Mouse (Mus musculus) embryonic facial prominence, embryonic 10.5 days (tissue): ENCODE measurements around the gene Nhlrc2. TPM values are rescaled to one million over a fixed set of nuclear protein-coding genes. Genes with fewer than 3 reads are reported as not detected.

Experiments
- DNase-seq: peaks from one replicate; pipeline ENCODE4 v3.0.0-alpha.2; 2017; ENCODE audit warnings: low spot score
- H3K27ac ChIP-seq: fragments of 300-500 bp; sonication (generic); replicated peaks from 2 replicates; pipeline ENCODE4 v1.5.1; 2016; ENCODE audit warnings: mild to moderate bottlenecking
- H3K27me3 ChIP-seq: fragments of 300-500 bp; sonication (generic); replicated peaks from 2 replicates; pipeline ENCODE4 v1.6.1; 2016; ENCODE audit warnings: low read depth, mild to moderate bottlenecking; ENCODE audit not compliant: poor library complexity, severe bottlenecking
- H3K36me3 ChIP-seq: fragments of 300-500 bp; sonication (generic); replicated peaks from 2 replicates; pipeline ENCODE4 v1.6.1; 2016; ENCODE audit warnings: mild to moderate bottlenecking, moderate library complexity
- H3K4me1 ChIP-seq: fragments of 300-500 bp; sonication (generic); 2 replicates; pipeline ENCODE4 v1.6.1; 2016
- H3K4me3 ChIP-seq: fragments of 300-500 bp; sonication (generic); 2 replicates; pipeline ENCODE4 v1.5.1; 2016; ENCODE audit warnings: mild to moderate bottlenecking, moderate library complexity
- H3K9me3 ChIP-seq: fragments of 300-500 bp; sonication (generic); 2 replicates; pipeline ENCODE4 v1.6.1; 2016; ENCODE audit warnings: mild to moderate bottlenecking
- WGBS: fragments of 180-500 bp; shearing (Covaris S2); methylation state at CpG from one replicate; pipeline ENCODE4 v1.1.7; 2016; 5-methylcytosine and 5-hydroxymethylcytosine counted together
- polyA plus RNA-seq: library from polyadenylated mRNA; unstranded; fragments of >200 nt; fragmentation: Nextera tagmentation; extraction: Ambion mirVana; gene quantifications from 2 replicates; pipeline ENCODE4 v1.2.1, GENCODE M21; 2016

Gene Nhlrc2
- polyA plus RNA-seq, 1 experiment from 2014 or later = 17.2 TPM

GRCm38 (mm10) chr19:56571234-56571633 is 23.2 kb downstream of the Nhlrc2 start:
- Histone ChIP-seq H3K27ac (no peak overlapping the region), H3K4me3 (no peak overlapping the region), H3K27me3 (no peaks in the 10 kb centered on the region), H3K4me1 (no peaks in the 10 kb centered on the region), H3K36me3 (peaks cover 50% of the 10 kb centered on the region), H3K9me3 (no peaks in the 10 kb centered on the region)
- 92% methylated on average over 2 of the region's 2 CpGs for WGBS
- DNase-seq = no peak

GRCm38 (mm10) chr19:56571913-56572312 is 23.9 kb downstream of the Nhlrc2 start:
- 94% methylated on average over 5 of the region's 5 CpGs for WGBS

GRCm38 (mm10) chr19:56573184-56573583 is 25.1 kb downstream of the Nhlrc2 start:
- H3K9me3 ChIP-seq = no peaks in the 10 kb centered on the region
- H3K36me3 ChIP-seq = peaks cover 61% of the 10 kb centered on the region
- no peak overlapping the region for H3K27ac ChIP-seq
- H3K27me3 ChIP-seq = no peaks in the 10 kb centered on the region
- WGBS = 96% methylated on average over 6 of the region's 6 CpGs
- H3K4me3 ChIP-seq = no peak overlapping the region
- DNase-seq = no peak
- no peaks in the 10 kb centered on the region for H3K4me1 ChIP-seq

More at GRCm38 (mm10) chr19:56571913-56572312, 23.9 kb downstream of the Nhlrc2 start:
- Histone ChIP-seq H3K4me3 (no peak overlapping the region), H3K4me1 (no peaks in the 10 kb centered on the region), H3K9me3 (no peaks in the 10 kb centered on the region), H3K36me3 (peaks cover 54% of the 10 kb centered on the region), H3K27ac (no peak overlapping the region), H3K27me3 (no peaks in the 10 kb centered on the region)
- no peak for DNase-seq

- H3K36me3 ChIP-seq = peaks cover 73% of the 10 kb centered on the region
- no peak for DNase-seq
Measured at GRCm38 (mm10) chr19:56577801-56578200, 29.7 kb downstream of the Nhlrc2 start.

GRCm38 (mm10) chr19:56581981-56582380 is 33.9 kb downstream of the Nhlrc2 start:
- Histone ChIP-seq H3K4me1 (no peaks in the 10 kb centered on the region), H3K9me3 (no peaks in the 10 kb centered on the region), H3K27me3 (no peaks in the 10 kb centered on the region), H3K27ac (no peak overlapping the region), H3K36me3 (peaks cover 85% of the 10 kb centered on the region), H3K4me3 (no peak overlapping the region)
- WGBS = 90% methylated on average over 5 of the region's 5 CpGs
- DNase-seq = no peak

More at GRCm38 (mm10) chr19:56577801-56578200, 29.7 kb downstream of the Nhlrc2 start:
- no peaks in the 10 kb centered on the region for H3K27me3 ChIP-seq
- no peaks in the 10 kb centered on the region for H3K9me3 ChIP-seq
- H3K4me1 ChIP-seq = no peaks in the 10 kb centered on the region
- no peak overlapping the region for H3K27ac ChIP-seq
- WGBS = 81% methylated on average over 1 of the region's 1 CpGs
- H3K4me3 ChIP-seq = no peak overlapping the region

- DNase-seq = no peak
- WGBS = 75% methylated on average over 5 of the region's 5 CpGs
- Histone ChIP-seq H3K27me3 (no peaks in the 10 kb centered on the region), H3K4me1 (no peaks in the 10 kb centered on the region), H3K27ac (no peak overlapping the region), H3K4me3 (no peak overlapping the region), H3K9me3 (no peaks in the 10 kb centered on the region), H3K36me3 (peaks cover 88% of the 10 kb centered on the region)
Measured at GRCm38 (mm10) chr19:56583785-56584184, 35.7 kb downstream of the Nhlrc2 start.

GRCm38 (mm10) chr19:56584288-56584687 is 36.2 kb downstream of the Nhlrc2 start:
- no peak for DNase-seq
- Histone ChIP-seq H3K4me3 (no peak overlapping the region), H3K36me3 (peaks cover 90% of the 10 kb centered on the region), H3K27me3 (no peaks in the 10 kb centered on the region), H3K27ac (no peak overlapping the region), H3K9me3 (no peaks in the 10 kb centered on the region), H3K4me1 (no peaks in the 10 kb centered on the region)
- 89% methylated on average over 3 of the region's 3 CpGs for WGBS

- peaks cover 92% of the 10 kb centered on the region for H3K36me3 ChIP-seq
- no peak overlapping the region for H3K27ac ChIP-seq
- WGBS = 89% methylated on average over 8 of the region's 8 CpGs
Measured at GRCm38 (mm10) chr19:56586320-56586719, 38.3 kb downstream of the Nhlrc2 start.

GRCm38 (mm10) chr19:56588205-56588626 is 40.2 kb downstream of the Nhlrc2 start:
- H3K36me3 ChIP-seq = peaks cover 92% of the 10 kb centered on the region

More at GRCm38 (mm10) chr19:56586320-56586719, 38.3 kb downstream of the Nhlrc2 start:
- no peak overlapping the region for H3K4me3 ChIP-seq
- H3K9me3 ChIP-seq = no peaks in the 10 kb centered on the region
- DNase-seq = no peak
- H3K27me3 ChIP-seq = no peaks in the 10 kb centered on the region
- no peaks in the 10 kb centered on the region for H3K4me1 ChIP-seq

GRCm38 (mm10) chr19:56589008-56589407 is 40.9 kb downstream of the Nhlrc2 start:
- 91% methylated on average over 6 of the region's 6 CpGs for WGBS
- Histone ChIP-seq H3K36me3 (peaks cover 92% of the 10 kb centered on the region), H3K27me3 (no peaks in the 10 kb centered on the region), H3K4me1 (no peaks in the 10 kb centered on the region), H3K27ac (no peak overlapping the region), H3K9me3 (no peaks in the 10 kb centered on the region), H3K4me3 (no peak overlapping the region)
- no peak for DNase-seq

More at GRCm38 (mm10) chr19:56588205-56588626, 40.2 kb downstream of the Nhlrc2 start:
- Histone ChIP-seq H3K27ac (no peak overlapping the region), H3K9me3 (no peaks in the 10 kb centered on the region), H3K4me3 (no peak overlapping the region), H3K27me3 (no peaks in the 10 kb centered on the region), H3K4me1 (no peaks in the 10 kb centered on the region)
- DNase-seq = no peak
- 90% methylated on average over 6 of the region's 6 CpGs for WGBS

- no peaks in the 10 kb centered on the region for H3K27me3 ChIP-seq
- H3K4me3 ChIP-seq = no peak overlapping the region
- WGBS = 96% methylated on average over 5 of the region's 5 CpGs
- H3K9me3 ChIP-seq = no peaks in the 10 kb centered on the region
- H3K4me1 ChIP-seq = no peaks in the 10 kb centered on the region
- no peak overlapping the region for H3K27ac ChIP-seq
- no peak for DNase-seq
- peaks cover 93% of the 10 kb centered on the region for H3K36me3 ChIP-seq
Measured at GRCm38 (mm10) chr19:56589455-56589854, 41.4 kb downstream of the Nhlrc2 start.

GRCm38 (mm10) chr19:56590250-56590649 is 42.2 kb downstream of the Nhlrc2 start:
- H3K4me3 ChIP-seq = no peak overlapping the region
- WGBS = 93% methylated on average over 3 of the region's 3 CpGs
- DNase-seq = no peak
- no peaks in the 10 kb centered on the region for H3K4me1 ChIP-seq
- no peaks in the 10 kb centered on the region for H3K9me3 ChIP-seq
- no peak overlapping the region for H3K27ac ChIP-seq
- H3K36me3 ChIP-seq = peaks cover 96% of the 10 kb centered on the region
- no peaks in the 10 kb centered on the region for H3K27me3 ChIP-seq

- Histone ChIP-seq H3K4me3 (no peak overlapping the region), H3K27me3 (no peaks in the 10 kb centered on the region), H3K27ac (no peak overlapping the region), H3K9me3 (no peaks in the 10 kb centered on the region), H3K36me3 (peaks cover 97% of the 10 kb centered on the region), H3K4me1 (no peaks in the 10 kb centered on the region)
- WGBS = 94% methylated on average over 9 of the region's 9 CpGs
- no peak for DNase-seq
Measured at GRCm38 (mm10) chr19:56592472-56592871, 44.4 kb downstream of the Nhlrc2 start.
